Mouse (Mus musculus) lung, adult 2 months (tissue): Measurements from ENCODE around the gene Hspa4.

Experiments
- CTCF ChIP-seq: fragments of 200-500 bp; IDR thresholded peaks from 2 replicates; pipeline ENCODE4 v1.5.1; 2011; ENCODE audit warnings: mild to moderate bottlenecking, low read length, control low read depth; ENCODE audit not compliant: insufficient read depth
- POLR2A ChIP-seq: fragments of 200-500 bp; IDR thresholded peaks from 2 replicates; pipeline ENCODE4 v1.6.1; 2011; ENCODE audit warnings: low read depth, mild to moderate bottlenecking, control low read depth, low read length, borderline replicate concordance; ENCODE audit errors: extremely low read depth

- TF ChIP-seq POLR2A (no peak), CTCF (no peak)
Observed at GRCm38 (mm10) chr11:53275358-53275757, 24.9 kb downstream of the Hspa4 start.
